Mouse (Mus musculus) heart, embryonic 13.5 days (tissue): ENCODE data around the gene Glrx3. TPM values are rescaled to one million over a fixed set of nuclear protein-coding genes. Genes with fewer than 3 reads are reported as not detected.
"Not testable (repeated sequence)": the region's sequence is repeated elsewhere in the genome, so short reads cannot be mapped to it uniquely, and the experiment has no call there.

Source experiments
- ATAC-seq: fragments of 200-750 bp; cut with Nextera tagmentation; 2 replicates; pipeline ENCODE4 v1.8.0; 2017; ENCODE audit warnings: moderate TSS enrichment; ENCODE audit not compliant: insufficient number of reproducible peaks, low FRiP score, low TSS enrichment; ENCODE audit errors: extremely low read depth
- H3K27ac ChIP-seq: fragments of 300-500 bp; sonication (generic); replicated peaks from 2 replicates; pipeline ENCODE4 v1.5.1; 2015; ENCODE audit warnings: moderate library complexity, mild to moderate bottlenecking, inconsistent platforms
- H3K27me3 ChIP-seq: fragments of 300-500 bp; sonication (generic); replicated peaks from 2 replicates; pipeline ENCODE4 v1.6.1; 2015; ENCODE audit warnings: mild to moderate bottlenecking, inconsistent platforms
- H3K36me3 ChIP-seq: fragments of 300-500 bp; sonication (generic); 2 replicates; pipeline ENCODE4 v1.6.1; 2015; ENCODE audit warnings: mild to moderate bottlenecking, inconsistent platforms
- H3K4me1 ChIP-seq: fragments of 300-500 bp; sonication (generic); 2 replicates; pipeline ENCODE4 v1.6.1; 2015; ENCODE audit warnings: inconsistent platforms
- H3K4me2 ChIP-seq: fragments of 300-500 bp; sonication (generic); 2 replicates; pipeline ENCODE4 v1.6.1; 2015; ENCODE audit warnings: inconsistent platforms, mild to moderate bottlenecking, moderate library complexity
- H3K4me3 ChIP-seq: fragments of 300-500 bp; sonication (generic); 2 replicates; pipeline ENCODE4 v1.5.1; 2015; ENCODE audit warnings: moderate library complexity, mild to moderate bottlenecking, inconsistent platforms
- H3K9ac ChIP-seq: fragments of 300-500 bp; sonication (generic); 2 replicates; pipeline ENCODE4 v1.6.1; 2015; ENCODE audit warnings: inconsistent platforms, mild to moderate bottlenecking, moderate library complexity
- H3K9me3 ChIP-seq: fragments of 300-500 bp; sonication (generic); 2 replicates; pipeline ENCODE4 v1.6.1; 2016; ENCODE audit warnings: inconsistent platforms
- WGBS: fragments of 180-500 bp; shearing (Covaris S2); methylation state at CpG from one replicate; pipeline ENCODE4 v1.1.7; 2015; ENCODE audit warnings: mixed read lengths; 5-methylcytosine and 5-hydroxymethylcytosine counted together
- polyA plus RNA-seq: library from polyadenylated mRNA; unstranded; fragments of >200 nt; fragmentation: Nextera tagmentation; extraction: Ambion mirVana; gene quantifications from 2 replicates; pipeline ENCODE4 v1.2.1, GENCODE M21; 2015

Gene Glrx3
- polyA plus RNA-seq, 1 experiment from 2014 or later, result 174 TPM

GRCm38 (mm10) chr7:137426693-137427092 is 10.7 kb upstream of the Glrx3 start:
- 39% methylated on average over 4 of the region's 4 CpGs for WGBS
- no peak overlapping the region for H3K9ac ChIP-seq
- H3K9me3 ChIP-seq, result no peaks in the 10 kb centered on the region
- no peaks in the 10 kb centered on the region for H3K36me3 ChIP-seq
- ATAC-seq, result no peak
- H3K4me1 ChIP-seq, result peaks cover 4% of the 10 kb centered on the region
- no peak overlapping the region for H3K27ac ChIP-seq
- no peak overlapping the region for H3K4me2 ChIP-seq
- H3K27me3 ChIP-seq, result peaks cover 7% of the 10 kb centered on the region; the same call in 1 of the 2 replicates
- no peak overlapping the region for H3K4me3 ChIP-seq

- H3K27ac ChIP-seq, result no peak overlapping the region
- H3K4me2 ChIP-seq, result no peak overlapping the region
- H3K4me3 ChIP-seq, result no peak overlapping the region
- ATAC-seq, result no peak
- 55% methylated on average over 13 of the region's 13 CpGs for WGBS
- H3K27me3 ChIP-seq, result peaks cover 8% of the 10 kb centered on the region; the same call in 1 of the 2 replicates
- H3K36me3 ChIP-seq, result no peaks in the 10 kb centered on the region
- H3K9ac ChIP-seq, result no peak overlapping the region
- peaks cover 2% of the 10 kb centered on the region; the same call in 1 of the 2 replicates for H3K4me1 ChIP-seq
- no peaks in the 10 kb centered on the region for H3K9me3 ChIP-seq
Observed at GRCm38 (mm10) chr7:137431769-137432603, 5.4 kb upstream of the Glrx3 start.

GRCm38 (mm10) chr7:137436901-137437300 is 513 bp upstream of the Glrx3 start:
- Histone ChIP-seq H3K27me3 (no peaks in the 10 kb centered on the region), H3K4me3 (peak overlapping the region; percentile 93), H3K9ac (no peak overlapping the region), H3K36me3 (no peaks in the 10 kb centered on the region), H3K9me3 (no peaks in the 10 kb centered on the region), H3K27ac (0 out of 2 replicates have a peak overlapping the region, but pooled peaks have one; percentile 10), H3K4me1 (peaks cover 28% of the 10 kb centered on the region), H3K4me2 (peak overlapping the region; percentile 80)
- 70% methylated on average over 6 of the region's 6 CpGs for WGBS
- no peak for ATAC-seq

GRCm38 (mm10) chr7:137438179-137438550 is 751 bp downstream of the Glrx3 start:
- Histone ChIP-seq H3K4me1 (peaks cover 33% of the 10 kb centered on the region), H3K9me3 (no peaks in the 10 kb centered on the region), H3K36me3 (no peaks in the 10 kb centered on the region), H3K27ac (peak overlapping the region; percentile 88), H3K9ac (peak overlapping the region; percentile 95), H3K4me3 (peak overlapping the region; percentile 93), H3K27me3 (no peaks in the 10 kb centered on the region), H3K4me2 (peak overlapping the region; percentile 80)
- 9% methylated on average over 7 of the region's 7 CpGs for WGBS
- no peak for ATAC-seq

DNA sequence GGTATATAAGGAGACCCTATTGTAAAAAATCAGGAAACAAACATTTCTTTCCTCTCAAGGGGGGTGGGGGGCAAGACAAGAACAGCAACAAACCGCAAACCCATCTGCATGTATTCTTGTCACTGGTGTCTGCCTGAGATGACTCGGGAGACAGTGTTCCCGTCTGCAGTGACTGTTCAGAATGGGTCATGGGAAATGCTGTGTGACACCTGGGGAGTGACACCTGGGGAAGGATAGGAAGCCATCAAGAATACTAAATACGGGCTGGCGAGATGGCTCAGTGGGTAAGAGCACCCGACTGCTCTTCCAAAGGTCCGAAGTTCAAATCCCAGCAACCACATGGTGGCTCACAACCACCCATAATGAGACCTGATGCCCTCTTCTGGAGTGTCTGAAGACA is 1.5 kb downstream of the Glrx3 start:
- H3K4me3 ChIP-seq, result peak overlapping the region; percentile 93
- H3K27me3 ChIP-seq, ATAC-seq, H3K9me3 ChIP-seq, H3K36me3 ChIP-seq: not testable (repeated sequence)
- peaks cover 33% of the 10 kb centered on the region for H3K4me1 ChIP-seq
- peak overlapping the region; percentile 80 for H3K4me2 ChIP-seq
- 0 out of 2 replicates have a peak overlapping the region, but pooled peaks have one; percentile 88 for H3K27ac ChIP-seq
- peak overlapping the region; percentile 95 for H3K9ac ChIP-seq
- 82% methylated on average over 7 of the region's 7 CpGs for WGBS

GRCm38 (mm10) chr7:137442951-137443350 is 5.5 kb downstream of the Glrx3 start:
- no peaks in the 10 kb centered on the region for H3K27me3 ChIP-seq
- ATAC-seq, result no peak
- no peak overlapping the region for H3K27ac ChIP-seq
- WGBS, result 94% methylated on average over 4 of the region's 4 CpGs
- no peak overlapping the region for H3K4me3 ChIP-seq
- H3K9ac ChIP-seq, result no peak overlapping the region
- H3K9me3 ChIP-seq, result no peaks in the 10 kb centered on the region
- H3K4me2 ChIP-seq, result no peak overlapping the region
- peaks cover 29% of the 10 kb centered on the region for H3K4me1 ChIP-seq
- peaks cover 29% of the 10 kb centered on the region for H3K36me3 ChIP-seq

- peaks cover 53% of the 10 kb centered on the region for H3K36me3 ChIP-seq
- no peaks in the 10 kb centered on the region for H3K9me3 ChIP-seq
- H3K27ac ChIP-seq, result no peak overlapping the region
- no peak overlapping the region for H3K4me2 ChIP-seq
- peaks cover 16% of the 10 kb centered on the region for H3K4me1 ChIP-seq
- H3K4me3 ChIP-seq, result no peak overlapping the region
- H3K9ac ChIP-seq, result no peak overlapping the region
- WGBS, result 89% methylated on average over 12 of the region's 12 CpGs
- ATAC-seq, result no peak
- no peaks in the 10 kb centered on the region for H3K27me3 ChIP-seq
Observed at GRCm38 (mm10) chr7:137445321-137445720, 7.9 kb downstream of the Glrx3 start.

GRCm38 (mm10) chr7:137461396-137461795 is 24.0 kb downstream of the Glrx3 start:
- Histone ChIP-seq H3K4me1 (no peaks in the 10 kb centered on the region), H3K4me2 (no peak overlapping the region), H3K27ac (no peak overlapping the region), H3K36me3 (peaks cover 88% of the 10 kb centered on the region), H3K9me3 (no peaks in the 10 kb centered on the region), H3K27me3 (no peaks in the 10 kb centered on the region), H3K9ac (no peak overlapping the region), H3K4me3 (no peak overlapping the region)
- ATAC-seq, result no peak
- WGBS, result 80% methylated on average over 5 of the region's 5 CpGs

- Histone ChIP-seq H3K4me1 (no peaks in the 10 kb centered on the region), H3K9ac (no peak overlapping the region), H3K9me3 (no peaks in the 10 kb centered on the region), H3K27ac (no peak overlapping the region), H3K27me3 (no peaks in the 10 kb centered on the region), H3K36me3 (peaks cover 68% of the 10 kb centered on the region), H3K4me3 (no peak overlapping the region), H3K4me2 (no peak overlapping the region)
- WGBS, result 76% methylated on average over 4 of the region's 4 CpGs
- ATAC-seq, result no peak
Observed at GRCm38 (mm10) chr7:137468174-137468573, 30.8 kb downstream of the Glrx3 start.

DNA sequence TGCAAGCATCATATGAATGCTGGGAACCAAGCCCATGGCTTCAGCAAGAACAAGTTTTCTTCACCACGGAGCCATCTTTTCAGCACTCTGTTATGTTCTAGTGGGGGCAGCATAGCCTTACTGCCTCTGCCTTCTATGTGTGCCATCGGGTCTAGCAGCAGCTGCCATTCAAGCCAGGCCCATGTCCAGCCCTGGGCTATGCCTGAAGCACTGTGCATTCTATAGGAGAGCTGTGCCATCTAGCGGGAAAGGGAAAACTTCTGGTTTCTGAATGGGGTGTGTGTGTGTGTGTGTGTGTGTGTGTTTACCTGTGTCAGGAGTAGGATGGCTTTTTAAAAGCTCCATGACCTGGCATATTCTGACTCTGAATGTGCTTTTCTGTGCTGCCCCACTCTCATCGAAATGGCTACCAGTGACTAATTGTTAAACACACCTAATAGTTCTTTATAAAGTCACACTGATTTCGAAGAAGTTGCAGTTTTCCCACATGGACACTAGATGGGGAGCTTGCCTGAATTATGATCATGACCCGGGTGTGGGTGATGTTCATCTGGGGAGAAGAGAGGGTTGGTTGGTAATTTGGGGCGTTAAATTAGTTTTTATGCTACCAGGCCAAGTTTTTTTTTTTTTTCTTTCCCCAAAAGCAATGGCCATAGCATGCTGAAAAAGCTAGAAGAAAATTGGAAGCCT is 34.2 kb downstream of the Glrx3 start:
- WGBS, result 48% methylated on average over 7 of the region's 7 CpGs

DNA sequence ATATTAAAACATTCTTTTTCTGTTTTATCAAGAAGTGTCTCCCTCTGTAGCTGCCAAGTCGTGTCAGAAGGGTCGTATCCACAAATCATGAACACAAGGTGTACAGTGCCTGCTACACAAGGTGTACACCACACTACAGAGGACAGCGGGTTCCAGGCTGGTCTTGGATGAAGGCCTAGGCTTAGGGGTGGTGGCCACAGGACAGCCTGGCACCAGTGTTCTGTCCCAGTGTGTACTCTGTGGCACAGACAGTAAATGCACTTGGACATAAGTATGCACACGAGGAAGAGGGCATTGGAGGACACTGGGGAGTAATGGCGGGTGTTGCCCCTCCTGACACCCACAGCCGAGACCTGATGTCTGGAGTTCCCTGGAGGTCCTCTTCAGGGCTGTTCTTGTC is 34.7 kb downstream of the Glrx3 start:
- ATAC-seq, result no peak
- Histone ChIP-seq H3K9ac (no peak overlapping the region), H3K4me2 (no peak overlapping the region), H3K9me3 (no peaks in the 10 kb centered on the region), H3K27ac (no peak overlapping the region), H3K27me3 (peaks cover 20% of the 10 kb centered on the region), H3K4me3 (no peak overlapping the region), H3K4me1 (0 out of 2 replicates have a peak, but pooled peaks cover 3% of the 10 kb centered on the region), H3K36me3 (peaks cover 31% of the 10 kb centered on the region)
- WGBS, result 72% methylated on average over 6 of the region's 6 CpGs

More for the DNA sequence above, 34.2 kb downstream of the Glrx3 start:
- ATAC-seq, result no peak
- peaks cover 36% of the 10 kb centered on the region for H3K36me3 ChIP-seq
- no peak overlapping the region for H3K4me2 ChIP-seq
- 0 out of 2 replicates have a peak, but pooled peaks cover 3% of the 10 kb centered on the region for H3K4me1 ChIP-seq
- no peak overlapping the region for H3K9ac ChIP-seq
- no peak overlapping the region for H3K4me3 ChIP-seq
- H3K27me3 ChIP-seq, result peaks cover 14% of the 10 kb centered on the region
- no peak overlapping the region for H3K27ac ChIP-seq
- H3K9me3 ChIP-seq, result no peaks in the 10 kb centered on the region
